Mouse (Mus musculus) liver, embryonic 14.5 days (tissue): ENCODE data around the gene Eml2.

Source experiments
- CTCF ChIP-seq: IDR thresholded peaks from 2 replicates; pipeline ENCODE4 v1.5.1; 2016; ENCODE audit warnings: antibody characterized with exemption, low read depth, control low read depth
- EP300 ChIP-seq: IDR thresholded peaks from 2 replicates; pipeline ENCODE4 v1.6.1; 2016; ENCODE audit warnings: antibody characterized with exemption, low read depth

GRCm38 (mm10) chr7:19149626-19150025 is 26.6 kb upstream of the Eml2 start, which contains the start of gene Snrpd2:
- TF ChIP-seq CTCF (no peak), EP300 (no peak)
